Comparison of ENCODE assay signal across 8 mouse cellular contexts in genomic region chr11:103361396-103362053, GRCm38 (mm10). TPM values are rescaled to one million over a fixed set of nuclear protein-coding genes. Genes with fewer than 3 reads are reported as not detected.
DNase-seq lines count a peak whose midpoint lies in the region; ATAC-seq lines count a peak whose summit lies in the region.

No protein-coding gene starts in this region.

- peak overlapping the region; percentile 84; the same call in 1 of the 2 replicates for H3K9ac ChIP-seq in heart, embryonic 13.5 days
- no peak overlapping the region for H3K9ac ChIP-seq in embryonic facial prominence, embryonic 11.5 days (replicated peaks; ENCODE audit: low read length)

- peaks cover 49% of the 10 kb centered on the region for H3K4me1 ChIP-seq in heart, embryonic 13.5 days
- peaks cover 13% of the 10 kb centered on the region for H3K4me1 ChIP-seq in embryonic facial prominence, embryonic 11.5 days (ENCODE audit: control insufficient read depth, insufficient read depth, low read length)

- no peak overlapping the region for H3K27ac ChIP-seq in heart, embryonic 13.5 days (replicated peaks)
- no peak overlapping the region for H3K27ac ChIP-seq in embryonic facial prominence, embryonic 11.5 days (replicated peaks; ENCODE audit: low read depth, low read length)

- no peak for ATAC-seq in heart, embryonic 13.5 days (ENCODE audit: extremely low read depth, insufficient number of reproducible peaks, low FRiP score, low TSS enrichment)
- 0 out of 2 replicates have a peak, but pooled peaks have one; percentile 2 for ATAC-seq in embryonic facial prominence, embryonic 11.5 days (replicated peaks; ENCODE audit: insufficient number of reproducible peaks, low FRiP score, low TSS enrichment, low read depth)

- H3K27me3 ChIP-seq in heart, embryonic 13.5 days (replicated peaks): peaks cover 95% of the 10 kb centered on the region
- peaks cover 50% of the 10 kb centered on the region for H3K27me3 ChIP-seq in embryonic facial prominence, embryonic 11.5 days (ENCODE audit: control insufficient read depth, insufficient read depth, low read length)

- no peak for DNase-seq in heart, adult 8-10 months (ENCODE audit: low spot score)
- DNase-seq in embryonic facial prominence, embryonic 11.5 days (ENCODE audit: low spot score): peak; percentile 71
- DNase-seq in kidney, adult 9 months: peak; percentile 58
- DNase-seq in lung, postnatal 14 days: peak; percentile 64
- DNase-seq in testis, postnatal 14 days (ENCODE audit: low spot score): peak; percentile 47
- DNase-seq in thymus, postnatal 10 days (ENCODE audit: low spot score in 2 of 2): no peak
- DNase-seq in cerebellum, adult 8-10 months: no peak

- peaks cover 11% of the 10 kb centered on the region for H3K36me3 ChIP-seq in heart, embryonic 13.5 days
- H3K36me3 ChIP-seq in embryonic facial prominence, embryonic 11.5 days (replicated peaks; ENCODE audit: control insufficient read depth, insufficient read depth, low read depth, low read length): no peaks in the 10 kb centered on the region; the same call in 1 of the 2 replicates

- H3K9me3 ChIP-seq in heart, embryonic 13.5 days: no peaks in the 10 kb centered on the region
- no peaks in the 10 kb centered on the region for H3K9me3 ChIP-seq in embryonic facial prominence, embryonic 11.5 days (replicated peaks; ENCODE audit: control insufficient read depth, low read length)

- WGBS in heart, embryonic 13.5 days: 6% methylated on average over 25 of the region's 25 CpGs
- 2% methylated on average over 25 of the region's 25 CpGs for WGBS in embryonic facial prominence, embryonic 11.5 days

- H3K4me3 ChIP-seq in heart, embryonic 13.5 days: peak overlapping the region; percentile 62
- H3K4me3 ChIP-seq in embryonic facial prominence, embryonic 11.5 days (ENCODE audit: low read depth, low read length): peak overlapping the region; percentile 10

- H3K4me2 ChIP-seq in heart, embryonic 13.5 days: peak overlapping the region; percentile 84
- no peak overlapping the region; the same call in 1 of the 2 replicates for H3K4me2 ChIP-seq in embryonic facial prominence, embryonic 11.5 days (ENCODE audit: low read depth, low read length)

RNA-seq across cellular contexts. Expression of gene Arhgap27, which starts 2.0 kb away (rescaled TPM):
- 5.6 and 5.8 TPM in 2 replicates for polyA plus RNA-seq in heart, embryonic 13.5 days (2015; fragmentation: Nextera tagmentation; extraction: Ambion mirVana)
- total RNA-seq in heart, adult 8-10 months (2022): 10 to 100 TPM; 11.9 to 20.4 (median 13.3) TPM
- 2.9 and 3.7 TPM in 2 replicates for polyA plus RNA-seq in embryonic facial prominence, embryonic 11.5 days (2014; fragmentation: Nextera tagmentation; extraction: Ambion mirVana)

RNA-seq across cellular contexts. Expression of gene Plekhm1, which starts 51.0 kb away (rescaled TPM):
- polyA plus RNA-seq in heart, embryonic 13.5 days (2015; fragmentation: Nextera tagmentation; extraction: Ambion mirVana): 4.8 and 5.3 TPM in 2 replicates
- total RNA-seq in heart, adult 8-10 months (2022): 10 to 100 TPM; 11.0 to 12.5 (median 11.6) TPM
- 5.2 and 5.9 TPM in 2 replicates for polyA plus RNA-seq in embryonic facial prominence, embryonic 11.5 days (2014; fragmentation: Nextera tagmentation; extraction: Ambion mirVana)

Comparison
In these comparisons a context has a peak if more than half of its experiments do, and no peak if none do; other contexts are left out.
1. DNase-seq: peak in embryonic facial prominence, embryonic 11.5 days (single experiment), kidney, adult 9 months (single experiment), lung, postnatal 14 days (single experiment) and testis, postnatal 14 days (single experiment); none in heart, adult 8-10 months (single experiment), thymus, postnatal 10 days (0 of 2) and cerebellum, adult 8-10 months (single experiment).